Mouse (Mus musculus): Measurements from ENCODE around the gene Irx3. TPM values are rescaled to one million over a fixed set of nuclear protein-coding genes. Genes with fewer than 3 reads are reported as not detected.

Irx3 gene
- 13.4 and 16.6 TPM in 2 replicates for polyA plus RNA-seq (2015; fragmentation: Nextera tagmentation; extraction: Ambion mirVana)

DNA sequence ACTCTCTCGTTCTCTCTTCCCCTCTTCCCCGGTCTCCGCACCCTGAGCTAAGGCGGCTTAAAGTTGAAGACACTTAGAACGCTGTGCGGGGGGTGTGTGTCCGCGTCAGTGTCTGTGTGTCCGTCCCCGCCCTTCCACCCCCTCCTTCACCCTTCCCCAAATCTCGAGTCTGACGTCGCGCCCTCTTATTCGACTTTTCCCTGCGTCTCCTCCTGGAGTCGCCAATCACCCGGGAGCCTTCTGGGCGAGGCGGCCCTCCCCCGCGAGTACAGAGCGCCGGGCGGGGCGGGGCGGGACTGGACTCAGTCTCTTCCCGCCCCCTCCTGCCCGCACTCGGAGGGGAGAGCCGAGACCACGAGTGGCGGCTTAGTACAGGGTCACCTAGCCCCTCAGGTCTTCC lies at the start of gene Irx3:
Gene Irx3 (minus strand): TSS at position 229 of the 400 bp plus-strand sequence.
- WGBS: under 1% methylated on average over 33 of the region's 33 CpGs
- peak within 1 kb of the TSS; percentile 91 for H3K4me2 ChIP-seq (ENCODE audit: low read depth, low read length)
- peak within 1 kb of the TSS; percentile 79 for H3K4me3 ChIP-seq (ENCODE audit: low read length)
- peak within 1 kb of the TSS; percentile 81 for H3K9ac ChIP-seq (ENCODE audit: low read length)
- peaks cover 61% of the 10 kb centered on the region for H3K27me3 ChIP-seq (ENCODE audit: control insufficient read depth, insufficient read depth, low read length)
- ATAC-seq (replicated peaks; ENCODE audit: extremely low read depth, insufficient read depth, low FRiP score): peak; percentile 85
- peak within 1 kb of the TSS; percentile 95 for H3K27ac ChIP-seq (ENCODE audit: low read length)
- peaks cover 14% of the 10 kb centered on the region for H3K4me1 ChIP-seq (ENCODE audit: control insufficient read depth, insufficient read depth, low read length)
- no peaks in the 10 kb centered on the region for H3K36me3 ChIP-seq (ENCODE audit: control insufficient read depth, insufficient read depth)
- no peaks in the 10 kb centered on the region for H3K9me3 ChIP-seq (replicated peaks; ENCODE audit: control insufficient read depth, low read length)

DNA sequence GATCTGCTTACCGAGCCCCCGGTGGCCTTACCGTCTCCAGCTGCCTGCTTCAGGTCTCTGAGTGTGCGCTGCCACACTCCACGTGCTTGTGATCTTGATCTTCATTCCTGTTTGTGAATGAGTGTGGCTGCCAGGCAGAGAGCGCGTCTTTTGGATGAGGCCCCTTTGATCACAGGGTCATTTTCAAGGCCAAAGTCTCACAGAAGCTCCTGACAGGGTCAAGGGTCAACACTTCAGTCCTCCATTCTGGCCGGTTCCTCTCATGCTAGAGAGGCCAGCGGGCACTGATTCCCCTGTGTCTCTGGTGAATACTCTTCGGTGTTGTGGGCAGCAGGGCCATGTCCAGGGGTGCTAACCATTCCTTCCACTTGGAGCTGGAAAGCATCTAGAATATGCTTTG lies 49.5 kb upstream of the Irx3 start:
- no peaks in the 10 kb centered on the region for H3K27me3 ChIP-seq (ENCODE audit: control insufficient read depth, insufficient read depth, low read length)
- no peak for ATAC-seq (replicated peaks; ENCODE audit: extremely low read depth, insufficient read depth, low FRiP score)
- H3K4me3 ChIP-seq (ENCODE audit: low read length): no peak overlapping the region
- H3K9me3 ChIP-seq (replicated peaks; ENCODE audit: control insufficient read depth, low read length): no peaks in the 10 kb centered on the region
- no peak overlapping the region for H3K27ac ChIP-seq (ENCODE audit: low read length)
- no peak overlapping the region for H3K4me2 ChIP-seq (ENCODE audit: low read depth, low read length)
- H3K4me1 ChIP-seq (ENCODE audit: control insufficient read depth, insufficient read depth, low read length): peaks cover 16% of the 10 kb centered on the region
- H3K36me3 ChIP-seq (ENCODE audit: control insufficient read depth, insufficient read depth): no peaks in the 10 kb centered on the region
- 80% methylated on average over 10 of the region's 10 CpGs for WGBS
- H3K9ac ChIP-seq (ENCODE audit: low read length): no peak overlapping the region

DNA sequence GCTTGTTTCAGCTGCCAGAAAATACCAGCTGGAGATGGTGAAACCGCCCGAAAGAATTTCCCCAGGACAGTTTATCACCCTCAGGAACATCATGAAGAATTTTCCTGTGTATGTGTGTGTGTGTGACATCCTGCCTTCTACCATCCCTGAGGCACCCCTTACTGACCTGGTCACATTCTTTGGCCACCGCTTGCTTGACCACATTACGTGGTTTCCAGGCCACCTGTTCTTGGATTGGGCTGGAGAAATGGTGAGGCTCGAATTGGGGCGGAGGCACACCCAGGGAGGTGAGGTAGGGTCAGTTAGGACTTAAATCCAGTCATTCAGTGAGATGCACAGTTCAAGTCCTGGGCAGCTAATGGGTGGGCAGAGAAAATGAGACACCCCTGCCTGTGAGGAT lies 48.1 kb upstream of the Irx3 start:
- Histone ChIP-seq H3K36me3 (ENCODE audit: control insufficient read depth, insufficient read depth) (no peaks in the 10 kb centered on the region), H3K9ac (ENCODE audit: low read length) (no peak overlapping the region), H3K4me3 (ENCODE audit: low read length) (no peak overlapping the region), H3K27ac (ENCODE audit: low read length) (no peak overlapping the region), H3K4me1 (ENCODE audit: control insufficient read depth, insufficient read depth, low read length) (peaks cover 13% of the 10 kb centered on the region), H3K4me2 (ENCODE audit: low read depth, low read length) (no peak overlapping the region), H3K9me3 (replicated peaks; ENCODE audit: control insufficient read depth, low read length) (no peaks in the 10 kb centered on the region), H3K27me3 (ENCODE audit: control insufficient read depth, insufficient read depth, low read length) (no peaks in the 10 kb centered on the region)
- no peak for ATAC-seq (replicated peaks; ENCODE audit: extremely low read depth, insufficient read depth, low FRiP score)
- 88% methylated on average over 6 of the region's 6 CpGs for WGBS

DNA sequence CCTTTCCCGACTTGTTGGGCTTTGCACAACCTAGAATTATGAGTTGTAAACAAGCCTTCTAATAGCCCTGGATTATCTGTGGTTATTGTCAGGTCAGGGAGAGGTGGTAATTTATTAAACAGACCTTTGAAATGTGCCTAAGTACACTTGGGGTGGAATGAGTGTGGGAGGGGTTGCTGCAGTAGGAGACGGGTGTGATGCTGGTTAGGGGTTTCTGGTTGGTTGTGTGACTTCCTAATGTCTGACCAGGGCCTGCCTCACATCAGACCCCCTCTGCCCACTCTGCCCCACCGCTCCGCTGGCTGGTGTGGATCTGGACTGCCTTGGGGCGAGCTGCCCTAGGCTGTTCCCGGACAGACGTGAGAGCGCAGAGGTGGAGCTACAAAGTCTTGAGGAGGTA lies 47.7 kb upstream of the Irx3 start:
- peaks cover 8% of the 10 kb centered on the region for H3K4me1 ChIP-seq (ENCODE audit: control insufficient read depth, insufficient read depth, low read length)
- H3K27ac ChIP-seq (ENCODE audit: low read length): no peak overlapping the region
- H3K4me3 ChIP-seq (ENCODE audit: low read length): no peak overlapping the region
- no peaks in the 10 kb centered on the region for H3K27me3 ChIP-seq (ENCODE audit: control insufficient read depth, insufficient read depth, low read length)
- H3K9me3 ChIP-seq (replicated peaks; ENCODE audit: control insufficient read depth, low read length): no peaks in the 10 kb centered on the region
- ATAC-seq (replicated peaks; ENCODE audit: extremely low read depth, insufficient read depth, low FRiP score): no peak
- WGBS: 81% methylated on average over 8 of the region's 8 CpGs
- H3K36me3 ChIP-seq (ENCODE audit: control insufficient read depth, insufficient read depth): no peaks in the 10 kb centered on the region
- no peak overlapping the region for H3K4me2 ChIP-seq (ENCODE audit: low read depth, low read length)
- no peak overlapping the region for H3K9ac ChIP-seq (ENCODE audit: low read length)

DNA sequence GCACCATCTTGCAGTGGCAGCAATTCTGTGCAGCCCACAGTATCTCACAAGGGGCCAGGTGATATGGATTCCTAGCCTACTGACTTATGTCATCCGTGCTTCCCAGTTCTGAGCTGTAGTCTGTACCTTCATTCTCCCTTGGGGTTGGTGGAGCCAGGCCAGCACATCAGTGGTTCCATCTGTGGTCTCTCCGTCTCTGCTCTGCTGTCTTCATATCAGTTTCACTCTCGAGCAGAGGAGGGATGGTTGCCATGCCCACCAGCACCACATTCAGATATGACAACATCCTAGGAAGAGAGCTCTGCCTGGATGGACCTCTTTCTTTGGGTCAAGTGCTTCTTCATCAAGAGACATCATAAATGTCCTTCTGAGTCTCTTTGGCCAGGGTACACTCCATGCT lies 43.8 kb upstream of the Irx3 start:
- H3K4me2 ChIP-seq (ENCODE audit: low read depth, low read length): no peak overlapping the region
- H3K27ac ChIP-seq (ENCODE audit: low read length): no peak overlapping the region
- no peaks in the 10 kb centered on the region for H3K27me3 ChIP-seq (ENCODE audit: control insufficient read depth, insufficient read depth, low read length)
- no peaks in the 10 kb centered on the region for H3K9me3 ChIP-seq (replicated peaks; ENCODE audit: control insufficient read depth, low read length)
- H3K9ac ChIP-seq (ENCODE audit: low read length): no peak overlapping the region
- 45% methylated on average over 3 of the region's 3 CpGs for WGBS
- no peaks in the 10 kb centered on the region for H3K4me1 ChIP-seq (ENCODE audit: control insufficient read depth, insufficient read depth, low read length)
- no peak for ATAC-seq (replicated peaks; ENCODE audit: extremely low read depth, insufficient read depth, low FRiP score)
- H3K4me3 ChIP-seq (ENCODE audit: low read length): no peak overlapping the region
- H3K36me3 ChIP-seq (ENCODE audit: control insufficient read depth, insufficient read depth): no peaks in the 10 kb centered on the region

DNA sequence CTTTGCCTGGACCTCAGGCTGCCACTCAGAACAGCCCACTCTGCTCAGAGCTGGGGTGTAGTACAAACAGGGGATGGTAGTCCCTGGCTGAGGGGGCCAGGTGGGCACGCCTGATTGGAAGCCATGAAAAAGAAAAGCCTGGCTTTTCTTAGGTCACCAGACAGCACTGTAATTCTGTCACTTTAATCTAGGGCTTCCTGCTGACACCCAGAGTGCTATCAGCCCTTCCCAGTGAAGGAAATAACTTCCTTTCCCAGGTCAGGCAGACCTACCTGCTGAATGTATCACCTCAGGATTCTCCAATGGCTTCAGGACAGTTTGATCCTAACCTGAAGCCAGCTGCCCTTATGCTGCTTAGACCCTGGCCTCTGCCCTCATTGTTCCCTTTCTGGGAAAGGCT lies 35.3 kb upstream of the Irx3 start:
- no peak overlapping the region for H3K4me2 ChIP-seq (ENCODE audit: low read depth, low read length)
- H3K36me3 ChIP-seq (ENCODE audit: control insufficient read depth, insufficient read depth): no peaks in the 10 kb centered on the region
- WGBS: 38% methylated on average over 1 of the region's 1 CpGs
- no peak overlapping the region for H3K27ac ChIP-seq (ENCODE audit: low read length)
- H3K4me3 ChIP-seq (ENCODE audit: low read length): no peak overlapping the region
- peaks cover 6% of the 10 kb centered on the region for H3K27me3 ChIP-seq (ENCODE audit: control insufficient read depth, insufficient read depth, low read length)
- no peak overlapping the region for H3K9ac ChIP-seq (ENCODE audit: low read length)
- H3K9me3 ChIP-seq (replicated peaks; ENCODE audit: control insufficient read depth, low read length): no peaks in the 10 kb centered on the region
- no peak for ATAC-seq (replicated peaks; ENCODE audit: extremely low read depth, insufficient read depth, low FRiP score)
- H3K4me1 ChIP-seq (ENCODE audit: control insufficient read depth, insufficient read depth, low read length): no peaks in the 10 kb centered on the region

DNA sequence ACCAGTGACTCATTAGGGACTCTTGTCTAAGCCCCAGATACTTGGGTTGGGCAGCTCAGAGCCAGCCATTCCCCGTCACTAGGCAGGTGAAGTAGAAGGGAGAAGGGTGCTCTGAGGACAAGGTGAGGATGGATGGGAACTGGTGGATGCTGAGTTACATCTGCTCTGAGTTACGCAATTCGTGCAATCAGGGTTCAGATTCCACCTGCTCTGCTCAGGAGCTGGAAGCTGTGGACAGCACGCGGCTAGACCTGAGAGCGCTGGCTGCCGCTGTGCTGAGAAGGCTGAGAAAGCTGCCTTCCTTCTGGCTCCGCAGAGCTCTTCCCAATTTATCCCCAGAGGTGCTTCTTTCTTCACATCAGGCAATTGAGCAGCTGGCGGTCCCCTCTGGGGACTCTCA lies 34.8 kb upstream of the Irx3 start:
- Histone ChIP-seq H3K27me3 (ENCODE audit: control insufficient read depth, insufficient read depth, low read length) (peaks cover 6% of the 10 kb centered on the region), H3K9ac (ENCODE audit: low read length) (no peak overlapping the region), H3K36me3 (ENCODE audit: control insufficient read depth, insufficient read depth) (no peaks in the 10 kb centered on the region), H3K4me2 (ENCODE audit: low read depth, low read length) (no peak overlapping the region), H3K4me3 (ENCODE audit: low read length) (no peak overlapping the region), H3K4me1 (ENCODE audit: control insufficient read depth, insufficient read depth, low read length) (no peaks in the 10 kb centered on the region), H3K27ac (ENCODE audit: low read length) (no peak overlapping the region), H3K9me3 (replicated peaks; ENCODE audit: control insufficient read depth, low read length) (no peaks in the 10 kb centered on the region)
- WGBS: 65% methylated on average over 9 of the region's 9 CpGs
- ATAC-seq (replicated peaks; ENCODE audit: extremely low read depth, insufficient read depth, low FRiP score): no peak

DNA sequence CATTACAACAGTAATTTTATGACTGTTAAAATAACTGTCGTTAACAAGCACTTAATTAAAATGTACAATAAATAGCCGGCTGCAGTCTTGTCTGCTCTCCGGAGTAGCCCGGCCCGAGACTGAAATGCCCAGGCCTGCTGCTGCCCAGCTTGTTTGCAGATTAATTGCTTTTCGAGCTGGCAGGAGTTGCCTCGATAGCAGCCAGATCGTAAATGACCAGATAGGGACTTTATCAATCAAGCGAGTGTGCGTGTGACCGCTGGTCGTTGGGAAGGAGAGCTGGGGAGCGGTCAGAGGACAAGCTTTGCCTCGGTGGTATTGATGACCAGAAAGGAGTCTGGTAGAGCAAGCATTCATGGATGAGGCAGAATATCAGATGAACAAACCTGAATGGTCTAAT lies 25.8 kb upstream of the Irx3 start:
- H3K36me3 ChIP-seq (ENCODE audit: control insufficient read depth, insufficient read depth): no peaks in the 10 kb centered on the region
- no peak for ATAC-seq (replicated peaks; ENCODE audit: extremely low read depth, insufficient read depth, low FRiP score)
- no peak overlapping the region for H3K27ac ChIP-seq (ENCODE audit: low read length)
- no peaks in the 10 kb centered on the region for H3K4me1 ChIP-seq (ENCODE audit: control insufficient read depth, insufficient read depth, low read length)
- H3K9ac ChIP-seq (ENCODE audit: low read length): no peak overlapping the region
- no peaks in the 10 kb centered on the region for H3K9me3 ChIP-seq (replicated peaks; ENCODE audit: control insufficient read depth, low read length)
- 78% methylated on average over 14 of the region's 14 CpGs for WGBS
- no peaks in the 10 kb centered on the region; the same call in 1 of the 2 replicates for H3K27me3 ChIP-seq (ENCODE audit: control insufficient read depth, insufficient read depth, low read length)
- H3K4me3 ChIP-seq (ENCODE audit: low read length): no peak overlapping the region
- H3K4me2 ChIP-seq (ENCODE audit: low read depth, low read length): no peak overlapping the region

DNA sequence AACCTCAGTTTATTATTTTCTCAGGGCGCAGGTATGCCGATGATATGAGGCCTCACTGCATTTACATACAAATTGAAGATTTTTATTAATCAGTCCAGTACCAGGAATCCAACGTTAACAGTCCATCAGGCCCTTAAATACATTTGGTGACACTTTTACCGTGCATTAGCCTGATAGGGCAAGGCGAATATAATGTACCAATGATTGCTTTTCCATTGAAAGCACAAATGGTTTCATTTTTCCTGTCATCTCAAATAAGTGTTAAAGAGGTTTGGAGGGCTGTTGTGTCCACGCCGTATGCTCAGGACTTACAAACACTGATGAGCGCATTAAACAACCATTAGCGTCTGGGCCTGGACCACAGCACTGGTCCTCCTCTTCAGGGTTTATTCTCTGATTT lies 25.3 kb upstream of the Irx3 start:
- Histone ChIP-seq H3K4me1 (ENCODE audit: control insufficient read depth, insufficient read depth, low read length) (no peaks in the 10 kb centered on the region), H3K9me3 (replicated peaks; ENCODE audit: control insufficient read depth, low read length) (no peaks in the 10 kb centered on the region), H3K4me3 (ENCODE audit: low read length) (no peak overlapping the region), H3K9ac (ENCODE audit: low read length) (no peak overlapping the region), H3K36me3 (ENCODE audit: control insufficient read depth, insufficient read depth) (no peaks in the 10 kb centered on the region), H3K27ac (ENCODE audit: low read length) (no peak overlapping the region), H3K27me3 (ENCODE audit: control insufficient read depth, insufficient read depth, low read length) (no peaks in the 10 kb centered on the region; the same call in 1 of the 2 replicates), H3K4me2 (ENCODE audit: low read depth, low read length) (no peak overlapping the region)
- WGBS: 87% methylated on average over 9 of the region's 9 CpGs
- no peak for ATAC-seq (replicated peaks; ENCODE audit: extremely low read depth, insufficient read depth, low FRiP score)

DNA sequence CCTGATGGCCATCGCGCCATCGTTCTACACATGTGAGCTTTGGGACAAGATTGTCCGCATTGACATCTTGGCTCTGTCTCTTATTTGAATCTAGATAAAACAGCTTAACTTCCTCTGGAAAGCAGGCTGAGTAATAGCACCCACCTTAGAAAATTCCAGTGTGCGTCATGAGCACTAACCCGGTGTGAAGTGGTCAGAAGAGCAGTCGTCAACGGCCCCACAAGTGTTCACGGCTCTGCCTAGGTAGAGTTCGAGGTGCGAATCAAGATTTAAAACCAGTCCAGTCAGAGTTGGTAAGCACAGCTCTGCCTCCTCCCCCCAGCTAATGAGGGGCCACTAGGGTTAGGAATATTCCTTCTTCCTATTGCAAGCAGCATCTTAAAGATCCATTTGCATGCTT lies 21.5 kb upstream of the Irx3 start:
- no peak for ATAC-seq (replicated peaks; ENCODE audit: extremely low read depth, insufficient read depth, low FRiP score)
- 65% methylated on average over 11 of the region's 11 CpGs for WGBS
- H3K27ac ChIP-seq (ENCODE audit: low read length): no peak overlapping the region

More for the DNA sequence above, 21.5 kb upstream of the Irx3 start:
- peaks cover 16% of the 10 kb centered on the region for H3K4me1 ChIP-seq (ENCODE audit: control insufficient read depth, insufficient read depth, low read length)
- H3K36me3 ChIP-seq (ENCODE audit: control insufficient read depth, insufficient read depth): no peaks in the 10 kb centered on the region
- H3K27me3 ChIP-seq (ENCODE audit: control insufficient read depth, insufficient read depth, low read length): peaks cover 3% of the 10 kb centered on the region
- no peaks in the 10 kb centered on the region for H3K9me3 ChIP-seq (replicated peaks; ENCODE audit: control insufficient read depth, low read length)
- no peak overlapping the region for H3K9ac ChIP-seq (ENCODE audit: low read length)
- no peak overlapping the region for H3K4me2 ChIP-seq (ENCODE audit: low read depth, low read length)
- no peak overlapping the region for H3K4me3 ChIP-seq (ENCODE audit: low read length)

Measured in heart, embryonic 16.5 days (tissue).